Mouse (Mus musculus) lung, embryonic 15.5 days (tissue): Measurements from ENCODE around the gene Ankrd54. TPM values are rescaled to one million over a fixed set of nuclear protein-coding genes. Genes with fewer than 3 reads are reported as not detected.
A peak's percentile ranks its signal among the peaks of the same experiment; 100 is the strongest.
"Not testable (repeated sequence)": the region's sequence is repeated elsewhere in the genome, so short reads cannot be mapped to it uniquely, and the experiment has no call there.

ENCODE experiments used
- ATAC-seq: fragments of 200-750 bp; cut with Nextera tagmentation; 2 replicates; pipeline ENCODE4 v1.8.0; 2017; ENCODE audit warnings: moderate number of reproducible peaks, borderline replicate concordance; ENCODE audit not compliant: low FRiP score, low TSS enrichment; ENCODE audit errors: extremely low read depth
- H3K27ac ChIP-seq: fragments of 300-500 bp; sonication (generic); 2 replicates; pipeline ENCODE4 v1.5.1; 2015; ENCODE audit warnings: moderate library complexity, mild to moderate bottlenecking, inconsistent platforms
- H3K27me3 ChIP-seq: fragments of 300-500 bp; sonication (generic); 2 replicates; pipeline ENCODE4 v1.6.1; 2015; ENCODE audit warnings: inconsistent platforms
- H3K36me3 ChIP-seq: fragments of 300-500 bp; sonication (generic); 2 replicates; pipeline ENCODE4 v1.6.1; 2015; ENCODE audit warnings: inconsistent platforms
- H3K4me1 ChIP-seq: fragments of 300-500 bp; sonication (generic); 2 replicates; pipeline ENCODE4 v1.6.1; 2015; ENCODE audit warnings: inconsistent platforms
- H3K4me2 ChIP-seq: fragments of 300-500 bp; sonication (generic); 2 replicates; pipeline ENCODE4 v1.6.1; 2015; ENCODE audit warnings: inconsistent platforms, mild to moderate bottlenecking, moderate library complexity
- H3K4me3 ChIP-seq: fragments of 300-500 bp; sonication (generic); 2 replicates; pipeline ENCODE4 v1.5.1; 2015; ENCODE audit warnings: mild to moderate bottlenecking, inconsistent platforms
- H3K9ac ChIP-seq: fragments of 300-500 bp; sonication (generic); 2 replicates; pipeline ENCODE4 v1.6.1; 2015; ENCODE audit warnings: inconsistent platforms
- H3K9me3 ChIP-seq: fragments of 300-500 bp; sonication (generic); 2 replicates; pipeline ENCODE4 v1.6.1; 2016; ENCODE audit warnings: inconsistent platforms
- WGBS: fragments of 180-500 bp; shearing (Covaris S2); methylation state at CpG from one replicate; pipeline ENCODE4 v1.1.7; 2015; 5-methylcytosine and 5-hydroxymethylcytosine counted together
- polyA plus RNA-seq: library from polyadenylated mRNA; unstranded; fragments of >200 nt; fragmentation: Nextera tagmentation; extraction: Ambion mirVana; gene quantifications from 2 replicates; pipeline ENCODE4 v1.2.1, GENCODE M21; 2015

The Ankrd54 gene
- polyA plus RNA-seq, 1 experiment from 2014 or later = 61.0 TPM

GRCm38 (mm10) chr15:79025687-79026308 is 36.9 kb downstream of the Ankrd54 start:
- Histone ChIP-seq H3K9me3 (no peaks in the 10 kb centered on the region), H3K9ac (0 out of 2 replicates have a peak overlapping the region, but pooled peaks have one; percentile 0), H3K4me3 (no peak overlapping the region), H3K36me3 (no peaks in the 10 kb centered on the region), H3K27me3 (no peaks in the 10 kb centered on the region), H3K4me2 (peak overlapping the region; percentile 26), H3K27ac (no peak overlapping the region), H3K4me1 (peaks cover 26% of the 10 kb centered on the region)
- ATAC-seq = no peak
- 16% methylated on average over 16 of the region's 18 CpGs for WGBS

GRCm38 (mm10) chr15:79023366-79023765 is 39.3 kb downstream of the Ankrd54 start:
- H3K9ac ChIP-seq = no peak overlapping the region
- no peaks in the 10 kb centered on the region for H3K9me3 ChIP-seq
- H3K4me2 ChIP-seq = no peak overlapping the region
- no peaks in the 10 kb centered on the region for H3K36me3 ChIP-seq
- no peaks in the 10 kb centered on the region for H3K27me3 ChIP-seq
- H3K4me3 ChIP-seq = no peak overlapping the region
- H3K4me1 ChIP-seq = peaks cover 25% of the 10 kb centered on the region
- H3K27ac ChIP-seq = no peak overlapping the region
- 27% methylated on average over 1 of the region's 1 CpGs for WGBS
- ATAC-seq = no peak

- H3K9me3 ChIP-seq = no peaks in the 10 kb centered on the region
- no peak overlapping the region for H3K27ac ChIP-seq
- H3K27me3 ChIP-seq = no peaks in the 10 kb centered on the region
- ATAC-seq = no peak
- H3K4me1 ChIP-seq = peaks cover 25% of the 10 kb centered on the region
- H3K4me2 ChIP-seq = no peak overlapping the region
- no peaks in the 10 kb centered on the region for H3K36me3 ChIP-seq
- H3K9ac ChIP-seq = no peak overlapping the region
- WGBS = 43% methylated on average over 10 of the region's 10 CpGs
- no peak overlapping the region for H3K4me3 ChIP-seq
Measured at GRCm38 (mm10) chr15:79022671-79023230, 39.9 kb downstream of the Ankrd54 start.

- Histone ChIP-seq H3K27ac (no peak overlapping the region), H3K4me1 (0 out of 2 replicates have a peak, but pooled peaks cover 3% of the 10 kb centered on the region), H3K27me3 (no peaks in the 10 kb centered on the region), H3K9me3 (no peaks in the 10 kb centered on the region), H3K9ac (no peak overlapping the region), H3K4me3 (no peak overlapping the region), H3K4me2 (no peak overlapping the region), H3K36me3 (no peaks in the 10 kb centered on the region)
- ATAC-seq = no peak
- WGBS = 61% methylated on average over 3 of the region's 3 CpGs
Measured at GRCm38 (mm10) chr15:79018886-79019285, 43.8 kb downstream of the Ankrd54 start.

- Histone ChIP-seq H3K4me1 (0 out of 2 replicates have a peak, but pooled peaks cover 3% of the 10 kb centered on the region), H3K9ac (no peak overlapping the region), H3K9me3 (no peaks in the 10 kb centered on the region), H3K27ac (no peak overlapping the region), H3K36me3 (no peaks in the 10 kb centered on the region), H3K27me3 (no peaks in the 10 kb centered on the region), H3K4me2 (no peak overlapping the region), H3K4me3 (no peak overlapping the region)
- no peak for ATAC-seq
- WGBS = 26% methylated on average over 4 of the region's 4 CpGs
Measured at GRCm38 (mm10) chr15:79018191-79018590, 44.5 kb downstream of the Ankrd54 start.

GRCm38 (mm10) chr15:79013382-79013781 is 49.3 kb downstream of the Ankrd54 start:
- Histone ChIP-seq H3K27ac (no peak overlapping the region), H3K36me3 (no peaks in the 10 kb centered on the region), H3K27me3 (no peaks in the 10 kb centered on the region), H3K4me1 (no peaks in the 10 kb centered on the region), H3K4me2 (no peak overlapping the region), H3K9ac (no peak overlapping the region), H3K9me3 (no peaks in the 10 kb centered on the region), H3K4me3 (no peak overlapping the region)
- WGBS = 58% methylated on average over 7 of the region's 7 CpGs
- no peak for ATAC-seq

- Histone ChIP-seq H3K4me3 (no peak overlapping the region), H3K9me3 (no peaks in the 10 kb centered on the region), H3K27ac (no peak overlapping the region), H3K36me3 (peaks cover under 1% of the 10 kb centered on the region; the same call in 1 of the 2 replicates), H3K9ac (no peak overlapping the region), H3K4me2 (no peak overlapping the region), H3K4me1 (no peaks in the 10 kb centered on the region), H3K27me3 (no peaks in the 10 kb centered on the region)
- no peak for ATAC-seq
- WGBS = 50% methylated on average over 10 of the region's 10 CpGs
Measured at GRCm38 (mm10) chr15:79011550-79011949, 51.1 kb downstream of the Ankrd54 start.

GRCm38 (mm10) chr15:79009734-79010133 is 53.0 kb downstream of the Ankrd54 start:
- Histone ChIP-seq H3K4me3 (no peak overlapping the region), H3K9ac (no peak overlapping the region), H3K27me3 (no peaks in the 10 kb centered on the region), H3K36me3 (peaks cover 17% of the 10 kb centered on the region), H3K4me1 (no peaks in the 10 kb centered on the region), H3K9me3 (no peaks in the 10 kb centered on the region), H3K27ac (no peak overlapping the region), H3K4me2 (no peak overlapping the region)
- ATAC-seq = no peak
- 61% methylated on average over 5 of the region's 5 CpGs for whole genome bisulfite sequencing

GRCm38 (mm10) chr15:79007836-79008235 is 54.9 kb downstream of the Ankrd54 start:
- H3K27ac ChIP-seq, ATAC-seq: not testable (repeated sequence)
- WGBS = 87% methylated on average over 6 of the region's 6 CpGs

GRCm38 (mm10) chr15:79007059-79007458 is 55.6 kb downstream of the Ankrd54 start:
- Histone ChIP-seq H3K4me1 (no peaks in the 10 kb centered on the region), H3K36me3 (peaks cover 42% of the 10 kb centered on the region), H3K9me3 (no peaks in the 10 kb centered on the region), H3K27ac (no peak overlapping the region), H3K4me2 (no peak overlapping the region), H3K4me3 (no peak overlapping the region), H3K27me3 (no peaks in the 10 kb centered on the region), H3K9ac (no peak overlapping the region)
- no peak for ATAC-seq
- WGBS = 84% methylated on average over 5 of the region's 5 CpGs

More at GRCm38 (mm10) chr15:79007836-79008235, 54.9 kb downstream of the Ankrd54 start:
- H3K4me2 ChIP-seq, H3K4me1 ChIP-seq, H3K4me3 ChIP-seq, H3K9me3 ChIP-seq, H3K9ac ChIP-seq, H3K27me3 ChIP-seq: not testable (repeated sequence)
- H3K36me3 ChIP-seq = peaks cover 36% of the 10 kb centered on the region

GRCm38 (mm10) chr15:79006638-79007037 is 56.1 kb downstream of the Ankrd54 start:
- H3K4me1 ChIP-seq = no peaks in the 10 kb centered on the region
- ATAC-seq = no peak
- no peak overlapping the region for H3K4me2 ChIP-seq
- 78% methylated on average over 3 of the region's 3 CpGs for WGBS
- no peaks in the 10 kb centered on the region for H3K9me3 ChIP-seq
- H3K27ac ChIP-seq = no peak overlapping the region
- peaks cover 46% of the 10 kb centered on the region for H3K36me3 ChIP-seq
- no peak overlapping the region for H3K9ac ChIP-seq
- no peaks in the 10 kb centered on the region for H3K27me3 ChIP-seq
- no peak overlapping the region for H3K4me3 ChIP-seq

- H3K4me2 ChIP-seq = no peak overlapping the region
- 85% methylated on average over 9 of the region's 9 CpGs for WGBS
- H3K4me3 ChIP-seq = no peak overlapping the region
- no peaks in the 10 kb centered on the region for H3K4me1 ChIP-seq
- no peaks in the 10 kb centered on the region for H3K27me3 ChIP-seq
- H3K27ac ChIP-seq = no peak overlapping the region
- H3K36me3 ChIP-seq = peaks cover 57% of the 10 kb centered on the region
- no peak for ATAC-seq
- no peaks in the 10 kb centered on the region for H3K9me3 ChIP-seq
- no peak overlapping the region for H3K9ac ChIP-seq
Measured at GRCm38 (mm10) chr15:79005581-79005980, 57.1 kb downstream of the Ankrd54 start.
